Mouse (Mus musculus) cerebellum, adult 9-11 months (tissue): ENCODE results near the gene Gm13275.
"Not testable (repeated sequence)": the region's sequence is repeated elsewhere in the genome, so short reads cannot be mapped to it uniquely, and the experiment has no call there.

Source experiments
- DNase-seq: peaks from one replicate; pipeline ENCODE4 v3.0.0; 2022

Gene Gm13275

GRCm38 (mm10) chr4:88793936-88794675, at the start of gene Gm13275:
TSS of gene Gm13275 (plus strand) at chr4:88794487.
- DNase-seq, result peak; percentile 82

- DNase-seq, result no peak
Measured at GRCm38 (mm10) chr4:88749926-88750325, 44.4 kb upstream of the Gm13275 start.

- peak; percentile 92 for DNase-seq
Measured at GRCm38 (mm10) chr4:88754818-88755340, 39.4 kb upstream of the Gm13275 start, which contains the start of gene Gm13271. TSS of gene Gm13271 (plus strand) at chr4:88754868.

- peak; percentile 46 for DNase-seq
Measured at GRCm38 (mm10) chr4:88756581-88757513, 37.4 kb upstream of the Gm13275 start.

GRCm38 (mm10) chr4:88757628-88758031, 36.7 kb upstream of the Gm13275 start:
- DNase-seq, result peak; percentile 96

- DNase-seq, result peak; percentile 55
Measured at GRCm38 (mm10) chr4:88758751-88759150, 35.5 kb upstream of the Gm13275 start.

- peak; percentile 81 for DNase-seq
Measured at GRCm38 (mm10) chr4:88759610-88760268, 34.5 kb upstream of the Gm13275 start, which contains the start of gene Gm13283. TSS of gene Gm13283 (plus strand) at chr4:88760119.

- DNase-seq, result peak; percentile 80
Measured at GRCm38 (mm10) chr4:88760431-88760830, 33.9 kb upstream of the Gm13275 start.

GRCm38 (mm10) chr4:88761776-88762175, 32.5 kb upstream of the Gm13275 start:
- peak; percentile 89 for DNase-seq

- peak; percentile 58 for DNase-seq
Measured at GRCm38 (mm10) chr4:88762341-88762740, 31.9 kb upstream of the Gm13275 start.

GRCm38 (mm10) chr4:88763384-88764018, 30.8 kb upstream of the Gm13275 start:
- DNase-seq, result peak; percentile 68

GRCm38 (mm10) chr4:88773534-88773933, 20.8 kb upstream of the Gm13275 start, which contains the start of gene Gm13290:
TSS of gene Gm13290 (plus strand) at chr4:88773834.
- not testable (repeated sequence) for DNase-seq

- not testable (repeated sequence) for DNase-seq
Measured at GRCm38 (mm10) chr4:88776622-88777021, 17.7 kb upstream of the Gm13275 start, which contains the start of gene Gm13289. TSS of gene Gm13289 (plus strand) at chr4:88776922.

- DNase-seq, result not testable (repeated sequence)
Measured at GRCm38 (mm10) chr4:88779550-88779949, 14.7 kb upstream of the Gm13275 start, which contains the start of gene Gm13272. TSS of gene Gm13272 (plus strand) at chr4:88779850.

- peak; percentile 44 for DNase-seq
Measured at GRCm38 (mm10) chr4:88780320-88780719, 14.0 kb upstream of the Gm13275 start.

- not testable (repeated sequence) for DNase-seq
Measured at GRCm38 (mm10) chr4:88781831-88782230, 12.5 kb upstream of the Gm13275 start, which contains the start of gene Ifnz. TSS of gene Ifnz (plus strand) at chr4:88782131.

GRCm38 (mm10) chr4:88782335-88782734, 12.0 kb upstream of the Gm13275 start:
- DNase-seq, result not testable (repeated sequence)

- DNase-seq, result not testable (repeated sequence)
Measured at GRCm38 (mm10) chr4:88785409-88785808, 8.9 kb upstream of the Gm13275 start, which contains the start of gene Gm13276. TSS of gene Gm13276 (plus strand) at chr4:88785709.

- peak; percentile 75 for DNase-seq
Measured at GRCm38 (mm10) chr4:88788402-88788801, 5.9 kb upstream of the Gm13275 start, which contains the start of gene Gm13277. TSS of gene Gm13277 (plus strand) at chr4:88788632.

- not testable (repeated sequence) for DNase-seq
Measured at GRCm38 (mm10) chr4:88791250-88791649, 3.0 kb upstream of the Gm13275 start, which contains the start of gene Gm13278. TSS of gene Gm13278 (plus strand) at chr4:88791550.

GRCm38 (mm10) chr4:88797097-88797496, 2.8 kb downstream of the Gm13275 start, which contains the start of gene Gm13279:
TSS of gene Gm13279 (plus strand) at chr4:88797397.
- DNase-seq, result not testable (repeated sequence)
